Mouse (Mus musculus): ENCODE measurements around the gene Fras1. TPM values are rescaled to one million over a fixed set of nuclear protein-coding genes. Genes with fewer than 3 reads are reported as not detected.

Fras1 gene
- polyA plus RNA-seq, 1 experiment from 2014 or later, result 12.8 TPM

- 41% methylated on average over 7 of the region's 7 CpGs for WGBS
- Histone ChIP-seq H3K4me3 (no peak overlapping the region), H3K36me3 (no peaks in the 10 kb centered on the region), H3K27ac (no peak overlapping the region), H3K9me3 (replicated peaks) (no peaks in the 10 kb centered on the region), H3K4me1 (peaks cover 9% of the 10 kb centered on the region), H3K27me3 (ENCODE audit: low read depth, poor library complexity, severe bottlenecking) (no peaks in the 10 kb centered on the region)
- no peak for DNase-seq (ENCODE audit: low spot score)
Measured at GRCm38 (mm10) chr5:96466461-96466860, 92.7 kb downstream of the Fras1 start.

DNA sequence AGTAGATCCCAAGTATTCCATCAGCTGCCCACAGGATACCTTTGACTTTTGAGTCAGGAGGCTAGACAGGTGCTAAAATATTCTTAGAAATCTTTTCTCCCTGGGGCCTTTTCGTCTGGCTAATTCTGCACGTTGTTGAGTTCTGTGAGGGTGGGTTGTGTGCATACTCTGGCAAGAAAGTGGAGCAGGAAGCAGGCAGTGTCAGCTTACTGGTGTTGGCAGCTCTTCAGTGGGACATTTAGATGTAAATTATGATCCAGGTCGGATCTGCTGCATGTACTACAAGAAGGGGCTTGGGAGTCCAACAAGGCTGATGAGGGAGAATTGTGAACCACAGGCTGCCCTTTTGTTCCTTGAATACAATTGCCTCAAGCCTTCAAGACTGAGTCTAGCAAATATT is 98.2 kb downstream of the Fras1 start:
- no peaks in the 10 kb centered on the region for H3K4me1 ChIP-seq
- no peak overlapping the region for H3K4me3 ChIP-seq
- WGBS, result 50% methylated on average over 3 of the region's 3 CpGs
- H3K9me3 ChIP-seq (replicated peaks), result no peaks in the 10 kb centered on the region
- H3K36me3 ChIP-seq, result no peaks in the 10 kb centered on the region
- H3K27me3 ChIP-seq (ENCODE audit: low read depth, poor library complexity, severe bottlenecking), result no peaks in the 10 kb centered on the region
- no peak for DNase-seq (ENCODE audit: low spot score)
- no peak overlapping the region for H3K27ac ChIP-seq

DNA sequence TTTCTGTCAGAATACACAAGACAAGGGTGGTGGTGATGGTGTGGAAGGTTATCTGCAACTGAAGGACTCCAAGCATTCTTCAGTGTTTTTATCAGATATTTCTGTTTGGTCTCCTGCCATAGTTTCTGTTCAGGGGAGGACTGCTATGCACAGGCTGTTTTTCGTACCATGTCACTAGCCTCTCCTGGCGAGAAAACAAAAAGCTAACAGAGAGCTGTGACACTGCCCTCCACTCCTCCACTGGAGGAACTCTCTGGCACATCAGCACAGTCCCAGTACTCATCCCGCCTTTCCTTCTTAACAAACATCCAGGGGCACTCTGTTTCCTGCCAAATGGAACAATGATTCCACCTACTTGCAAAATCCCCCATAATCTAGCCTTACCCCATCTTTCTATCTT is 101.7 kb downstream of the Fras1 start:
- Histone ChIP-seq H3K4me1 (no peaks in the 10 kb centered on the region), H3K27ac (no peak overlapping the region), H3K36me3 (no peaks in the 10 kb centered on the region), H3K27me3 (ENCODE audit: low read depth, poor library complexity, severe bottlenecking) (no peaks in the 10 kb centered on the region), H3K4me3 (no peak overlapping the region), H3K9me3 (replicated peaks) (no peaks in the 10 kb centered on the region)
- no peak for DNase-seq (ENCODE audit: low spot score)
- 88% methylated on average over 3 of the region's 3 CpGs for WGBS

DNA sequence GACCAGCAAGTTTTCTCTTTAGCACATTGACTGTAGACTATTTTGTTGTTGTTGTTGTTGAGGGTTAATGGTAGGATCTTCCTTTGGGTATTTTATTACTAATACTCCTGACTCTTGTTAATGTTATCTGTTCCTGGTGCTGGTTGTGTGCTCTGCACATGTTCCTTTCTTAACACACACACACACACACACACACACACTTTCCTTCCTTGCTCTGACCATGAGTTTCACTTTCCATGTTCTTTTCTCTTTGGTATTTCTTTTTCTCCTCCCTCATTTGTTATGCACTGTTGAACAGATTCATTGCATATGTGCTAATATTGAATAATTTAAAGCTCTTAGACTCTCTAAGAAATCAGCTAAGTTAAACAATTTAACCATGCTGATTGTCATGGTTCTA is 105.2 kb downstream of the Fras1 start:
- Histone ChIP-seq H3K27me3 (ENCODE audit: low read depth, poor library complexity, severe bottlenecking) (no peaks in the 10 kb centered on the region), H3K9me3 (replicated peaks) (no peaks in the 10 kb centered on the region), H3K36me3 (no peaks in the 10 kb centered on the region), H3K27ac (no peak overlapping the region), H3K4me1 (no peaks in the 10 kb centered on the region), H3K4me3 (no peak overlapping the region)
- DNase-seq (ENCODE audit: low spot score), result no peak

DNA sequence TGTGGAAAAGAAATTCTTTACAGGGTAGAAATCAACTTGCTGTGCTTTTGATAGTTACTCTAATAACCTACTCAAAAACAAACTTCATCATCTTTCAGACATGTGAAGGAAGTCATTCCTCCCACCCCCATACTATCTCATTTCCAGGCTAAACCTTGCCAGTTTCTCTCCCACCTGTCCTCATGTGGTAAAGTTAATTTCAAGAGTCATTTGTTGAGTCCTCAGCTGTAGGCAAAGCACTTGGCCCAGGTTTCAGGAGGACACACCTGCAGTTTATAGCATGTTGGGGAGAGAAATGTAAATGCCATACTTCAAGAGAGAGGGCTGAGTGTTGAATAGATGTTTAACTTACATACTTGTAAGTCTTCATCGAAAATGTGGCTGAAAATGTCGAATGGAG is 107.4 kb downstream of the Fras1 start:
- Histone ChIP-seq H3K27me3 (ENCODE audit: low read depth, poor library complexity, severe bottlenecking) (no peaks in the 10 kb centered on the region), H3K4me3 (no peak overlapping the region), H3K9me3 (replicated peaks) (no peaks in the 10 kb centered on the region), H3K27ac (no peak overlapping the region), H3K36me3 (no peaks in the 10 kb centered on the region), H3K4me1 (no peaks in the 10 kb centered on the region)
- 95% methylated on average over 2 of the region's 2 CpGs for WGBS
- no peak for DNase-seq (ENCODE audit: low spot score)

DNA sequence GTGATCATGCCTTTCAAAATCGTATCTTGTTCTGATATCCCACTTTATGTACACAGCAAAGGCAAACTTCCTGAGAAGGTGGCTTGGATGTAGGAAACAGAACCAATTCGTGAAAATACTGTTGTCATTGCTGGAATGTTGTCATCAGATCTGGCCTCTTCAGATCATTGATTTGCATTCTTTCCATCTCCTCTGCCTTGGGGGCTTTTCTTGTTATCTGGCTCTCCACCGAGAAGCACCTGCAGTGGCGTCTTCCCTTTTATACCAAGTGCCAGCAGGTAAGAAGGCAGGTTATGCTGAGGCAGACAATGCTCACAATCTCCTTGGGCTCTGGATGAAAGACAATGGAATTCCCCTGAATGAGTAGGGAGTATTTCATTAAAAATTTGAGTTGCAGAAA is 108.3 kb downstream of the Fras1 start:
- DNase-seq (ENCODE audit: low spot score), result no peak
- Histone ChIP-seq H3K27me3 (ENCODE audit: low read depth, poor library complexity, severe bottlenecking) (no peaks in the 10 kb centered on the region), H3K36me3 (no peaks in the 10 kb centered on the region), H3K27ac (no peak overlapping the region), H3K9me3 (replicated peaks) (no peaks in the 10 kb centered on the region), H3K4me3 (no peak overlapping the region), H3K4me1 (no peaks in the 10 kb centered on the region)
- 85% methylated on average over 4 of the region's 4 CpGs for WGBS

GRCm38 (mm10) chr5:96492497-96492896 is 118.7 kb downstream of the Fras1 start:
- WGBS, result 88% methylated on average over 1 of the region's 1 CpGs
- Histone ChIP-seq H3K27me3 (ENCODE audit: low read depth, poor library complexity, severe bottlenecking) (no peaks in the 10 kb centered on the region), H3K4me3 (no peak overlapping the region), H3K4me1 (no peaks in the 10 kb centered on the region), H3K36me3 (no peaks in the 10 kb centered on the region), H3K9me3 (replicated peaks) (no peaks in the 10 kb centered on the region), H3K27ac (no peak overlapping the region)
- no peak for DNase-seq (ENCODE audit: low spot score)

DNA sequence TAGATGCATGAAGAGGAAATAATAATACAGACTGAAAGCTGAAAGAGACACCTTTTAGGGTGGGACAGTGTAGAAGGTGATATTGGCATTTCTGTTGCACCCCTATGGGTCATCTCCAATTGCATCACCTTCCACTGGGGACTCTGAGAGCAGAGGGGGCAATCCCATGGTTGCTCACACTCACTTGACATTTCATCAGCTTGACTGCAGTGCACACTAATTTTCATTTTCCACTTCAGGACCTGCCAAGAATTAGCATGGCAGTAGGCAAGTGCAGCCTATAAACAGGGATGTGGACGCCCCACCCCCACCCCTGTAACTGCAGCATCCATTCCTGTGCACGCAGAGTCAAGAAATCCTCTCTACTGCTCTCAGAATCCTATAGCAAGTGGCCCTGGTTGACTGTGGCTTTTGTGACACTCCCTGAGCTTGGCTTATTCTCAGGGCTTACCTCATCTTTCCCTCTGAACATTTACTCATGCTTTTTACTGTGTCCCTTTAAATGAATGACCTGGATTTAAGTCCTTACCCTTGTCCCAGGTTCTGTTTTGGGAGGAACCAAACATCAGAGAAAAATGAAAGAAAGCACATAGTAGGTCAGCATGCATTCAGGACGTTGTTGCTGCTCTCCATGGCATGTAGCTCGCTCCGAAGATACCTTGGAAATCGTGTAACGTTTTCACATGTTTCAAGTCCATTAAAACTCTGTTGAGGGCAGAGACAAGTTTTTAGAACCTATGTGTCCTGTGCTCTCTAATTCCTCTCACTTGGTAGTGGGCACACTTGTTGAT is 120.9 kb downstream of the Fras1 start:
- Histone ChIP-seq H3K36me3 (no peaks in the 10 kb centered on the region), H3K9me3 (replicated peaks) (no peaks in the 10 kb centered on the region), H3K4me1 (no peaks in the 10 kb centered on the region), H3K27me3 (ENCODE audit: low read depth, poor library complexity, severe bottlenecking) (no peaks in the 10 kb centered on the region), H3K27ac (no peak overlapping the region), H3K4me3 (no peak overlapping the region)
- WGBS, result 93% methylated on average over 7 of the region's 7 CpGs
- DNase-seq (ENCODE audit: low spot score), result no peak

DNA sequence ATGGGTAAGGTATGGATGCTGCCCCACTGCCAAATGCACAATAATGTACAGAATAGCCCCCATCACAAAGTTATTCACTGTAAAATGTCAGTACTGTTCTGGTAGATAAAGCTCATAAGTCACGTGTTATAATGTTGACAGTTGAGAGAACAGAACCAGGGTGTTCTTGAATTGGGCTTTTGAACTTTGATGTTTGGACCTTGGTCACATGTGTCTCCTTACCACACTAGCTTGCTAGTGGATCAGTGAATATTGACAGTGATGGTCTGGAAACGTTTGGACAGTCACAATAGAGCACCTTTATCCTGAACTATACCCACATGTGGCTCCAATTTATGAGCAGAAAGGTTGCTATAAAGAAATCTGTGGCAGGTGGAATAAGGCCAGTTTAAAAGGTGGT is 124.3 kb downstream of the Fras1 start:
- no peak overlapping the region for H3K27ac ChIP-seq
- H3K9me3 ChIP-seq (replicated peaks), result no peaks in the 10 kb centered on the region
- H3K36me3 ChIP-seq, result no peaks in the 10 kb centered on the region
- no peaks in the 10 kb centered on the region for H3K27me3 ChIP-seq (ENCODE audit: low read depth, poor library complexity, severe bottlenecking)
- no peak for DNase-seq (ENCODE audit: low spot score)
- 79% methylated on average over 2 of the region's 2 CpGs for WGBS
- H3K4me1 ChIP-seq, result no peaks in the 10 kb centered on the region
- no peak overlapping the region for H3K4me3 ChIP-seq

DNA sequence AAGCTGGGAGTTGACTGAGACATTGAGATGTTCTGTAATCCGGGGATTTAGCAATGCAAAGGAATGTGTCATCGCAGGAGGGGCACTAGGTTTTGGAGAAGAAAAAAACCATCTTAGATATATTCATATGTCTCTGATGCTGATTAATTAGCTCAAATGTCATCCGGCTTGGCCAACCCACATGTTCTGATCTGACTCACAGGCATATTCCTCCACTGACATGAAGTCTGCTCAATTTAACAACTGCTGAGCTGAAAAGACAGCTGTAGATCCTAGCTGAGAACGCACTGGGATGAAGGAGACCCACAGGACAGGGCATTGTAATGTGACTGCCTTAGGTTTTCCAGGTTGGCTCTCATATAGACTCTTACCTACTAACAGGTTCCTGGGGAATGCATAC is 128.0 kb downstream of the Fras1 start:
- Histone ChIP-seq H3K27me3 (ENCODE audit: low read depth, poor library complexity, severe bottlenecking) (no peaks in the 10 kb centered on the region), H3K27ac (no peak overlapping the region), H3K4me3 (no peak overlapping the region), H3K9me3 (replicated peaks) (no peaks in the 10 kb centered on the region), H3K36me3 (no peaks in the 10 kb centered on the region), H3K4me1 (no peaks in the 10 kb centered on the region)
- WGBS, result 85% methylated on average over 4 of the region's 4 CpGs
- no peak for DNase-seq (ENCODE audit: low spot score)

DNA sequence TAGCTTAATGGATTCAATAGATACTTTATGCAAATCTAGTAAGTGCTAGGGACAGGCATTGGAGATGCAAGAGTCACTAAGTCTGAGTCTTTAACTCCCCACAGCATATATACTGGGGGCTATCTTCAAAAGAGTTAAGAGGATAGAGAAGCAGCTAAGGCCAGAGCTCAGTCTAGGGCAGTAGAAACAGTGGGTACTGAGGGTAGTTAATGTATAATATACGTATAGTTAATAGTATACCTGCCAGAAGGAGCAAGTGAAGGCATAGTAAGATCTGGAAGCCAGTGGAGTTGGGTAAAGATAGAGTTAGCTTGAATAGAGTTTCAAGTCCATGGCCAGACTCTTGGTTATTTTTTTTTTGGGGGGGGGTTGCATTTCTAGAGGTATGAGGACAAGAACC is 128.6 kb downstream of the Fras1 start:
- WGBS, result 90% methylated on average over 1 of the region's 1 CpGs
- Histone ChIP-seq H3K4me3 (no peak overlapping the region), H3K27ac (no peak overlapping the region), H3K36me3 (no peaks in the 10 kb centered on the region), H3K27me3 (ENCODE audit: low read depth, poor library complexity, severe bottlenecking) (no peaks in the 10 kb centered on the region), H3K9me3 (replicated peaks) (no peaks in the 10 kb centered on the region), H3K4me1 (no peaks in the 10 kb centered on the region)
- DNase-seq (ENCODE audit: low spot score), result no peak

GRCm38 (mm10) chr5:96511005-96511404 is 137.2 kb downstream of the Fras1 start:
- DNase-seq (ENCODE audit: low spot score), result no peak
- Histone ChIP-seq H3K36me3 (no peaks in the 10 kb centered on the region), H3K4me1 (peaks cover 4% of the 10 kb centered on the region; the same call in 1 of the 2 replicates), H3K27me3 (ENCODE audit: low read depth, poor library complexity, severe bottlenecking) (no peaks in the 10 kb centered on the region), H3K9me3 (replicated peaks) (no peaks in the 10 kb centered on the region), H3K4me3 (no peak overlapping the region), H3K27ac (no peak overlapping the region)
- 91% methylated on average over 5 of the region's 5 CpGs for WGBS

DNA sequence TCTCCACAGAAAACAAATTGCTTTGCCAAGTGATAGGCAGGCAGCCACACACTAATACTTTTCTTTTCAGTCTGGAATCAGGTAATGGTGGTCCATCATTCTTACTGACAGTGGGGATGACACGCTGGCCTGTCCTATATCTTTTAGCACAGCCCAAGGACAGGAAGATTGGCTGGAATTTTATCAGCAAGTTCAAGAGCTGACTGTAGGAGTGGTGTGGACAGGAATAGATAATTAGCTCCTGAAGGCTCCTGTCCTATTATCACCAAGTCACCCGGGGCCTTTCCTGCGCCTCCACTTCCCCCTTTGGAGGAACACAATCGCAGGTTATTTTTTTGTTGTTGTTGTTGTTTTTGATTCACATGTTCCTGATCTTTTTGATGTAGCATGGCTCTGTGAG is 139.6 kb downstream of the Fras1 start:
- Histone ChIP-seq H3K27me3 (ENCODE audit: low read depth, poor library complexity, severe bottlenecking) (no peaks in the 10 kb centered on the region), H3K4me1 (peaks cover 7% of the 10 kb centered on the region; the same call in 1 of the 2 replicates), H3K4me3 (no peak overlapping the region), H3K36me3 (no peaks in the 10 kb centered on the region), H3K27ac (no peak overlapping the region), H3K9me3 (replicated peaks) (no peaks in the 10 kb centered on the region)
- DNase-seq (ENCODE audit: low spot score), result no peak
- WGBS, result 78% methylated on average over 4 of the region's 4 CpGs

- Histone ChIP-seq H3K36me3 (no peaks in the 10 kb centered on the region), H3K27ac (no peak overlapping the region), H3K27me3 (ENCODE audit: low read depth, poor library complexity, severe bottlenecking) (no peaks in the 10 kb centered on the region), H3K4me3 (no peak overlapping the region), H3K4me1 (peaks cover 7% of the 10 kb centered on the region; the same call in 1 of the 2 replicates), H3K9me3 (replicated peaks) (no peaks in the 10 kb centered on the region)
- WGBS, result 78% methylated on average over 3 of the region's 3 CpGs
- no peak for DNase-seq (ENCODE audit: low spot score)
Measured at GRCm38 (mm10) chr5:96515860-96516311, 142.1 kb downstream of the Fras1 start.
